Mouse (Mus musculus) gastrocnemius, postnatal 10 days (tissue): ENCODE data around the gene Igsf3. TPM values are rescaled to one million over a fixed set of nuclear protein-coding genes. Genes with fewer than 3 reads are reported as not detected.
A peak's percentile ranks its signal among the peaks of the same experiment; 100 is the strongest.

Experiments used
- DNase-seq: peaks from one replicate; pipeline ENCODE4 v3.0.0; 2021; ENCODE audit warnings: mixed read lengths
- long read RNA-seq, 2 experiments: library from polyadenylated mRNA; stranded (forward); transcript quantifications; one replicate each; pipeline ENCODE4 v2.0.0; 2021
- total RNA-seq, 2 experiments: library from RNA; stranded (reverse); gene quantifications; 2 replicates each; pipeline ENCODE4 v1.2.3; 2021

Gene Igsf3
- total RNA-seq, result 10 to 100 TPM; 15.6 to 20.5 TPM
- long read RNA-seq, experiment 1, partial matches to known transcripts, result 2 of 6 reads
- long read RNA-seq, experiment 1, other reads (novel, unspliced or antisense), result 4 of 6 reads
- long read RNA-seq, experiment 2, partial matches to known transcripts, result 0 of 3 reads
- long read RNA-seq, experiment 2, other reads (novel, unspliced or antisense), result 3 of 3 reads

GRCm38 (mm10) chr3:101376538-101377247 lies at the start of gene Igsf3:
TSS of gene Igsf3 (plus strand) at chr3:101377083.
- DNase-seq, result peak; percentile 83

GRCm38 (mm10) chr3:101327248-101327647 lies 49.6 kb upstream of the Igsf3 start:
- DNase-seq, result no peak

GRCm38 (mm10) chr3:101328617-101329016 lies 48.3 kb upstream of the Igsf3 start:
- no peak for DNase-seq

- DNase-seq, result no peak
These were observed 33.5 kb upstream of the Igsf3 start for GRCm38 (mm10) chr3:101343199-101343924.

- no peak for DNase-seq
These were observed 32.6 kb upstream of the Igsf3 start for GRCm38 (mm10) chr3:101344246-101344645.

- no peak for DNase-seq
These were observed 31.6 kb upstream of the Igsf3 start for GRCm38 (mm10) chr3:101345299-101345698.

- DNase-seq, result no peak
These were observed 30.1 kb upstream of the Igsf3 start for GRCm38 (mm10) chr3:101346806-101347205.

GRCm38 (mm10) chr3:101348501-101349161 lies 28.3 kb upstream of the Igsf3 start:
- no peak for DNase-seq

GRCm38 (mm10) chr3:101349542-101350307 lies 27.2 kb upstream of the Igsf3 start:
- no peak for DNase-seq

GRCm38 (mm10) chr3:101350406-101350805 lies 26.5 kb upstream of the Igsf3 start:
- DNase-seq, result no peak

GRCm38 (mm10) chr3:101354490-101354889 lies 22.4 kb upstream of the Igsf3 start:
- peak; percentile 60 for DNase-seq

GRCm38 (mm10) chr3:101355702-101356101 lies 21.2 kb upstream of the Igsf3 start:
- DNase-seq, result no peak

GRCm38 (mm10) chr3:101356583-101357553 lies 20.0 kb upstream of the Igsf3 start:
- no peak for DNase-seq

GRCm38 (mm10) chr3:101360832-101361231 lies 16.1 kb upstream of the Igsf3 start:
- DNase-seq, result no peak

GRCm38 (mm10) chr3:101362391-101362790 lies 14.5 kb upstream of the Igsf3 start:
- DNase-seq, result no peak

GRCm38 (mm10) chr3:101363574-101363973 lies 13.3 kb upstream of the Igsf3 start:
- peak; percentile 25 for DNase-seq

- DNase-seq, result no peak
These were observed 11.7 kb upstream of the Igsf3 start for GRCm38 (mm10) chr3:101365081-101365612.

- no peak for DNase-seq
These were observed 11.0 kb upstream of the Igsf3 start for GRCm38 (mm10) chr3:101365911-101366310.

- DNase-seq, result no peak
These were observed 9.5 kb upstream of the Igsf3 start for GRCm38 (mm10) chr3:101367372-101367771.

- no peak for DNase-seq
These were observed 7.5 kb upstream of the Igsf3 start for GRCm38 (mm10) chr3:101369301-101369881.
